Comparison of ENCODE assay signal across 8 mouse cellular contexts in the genomic region with DNA sequence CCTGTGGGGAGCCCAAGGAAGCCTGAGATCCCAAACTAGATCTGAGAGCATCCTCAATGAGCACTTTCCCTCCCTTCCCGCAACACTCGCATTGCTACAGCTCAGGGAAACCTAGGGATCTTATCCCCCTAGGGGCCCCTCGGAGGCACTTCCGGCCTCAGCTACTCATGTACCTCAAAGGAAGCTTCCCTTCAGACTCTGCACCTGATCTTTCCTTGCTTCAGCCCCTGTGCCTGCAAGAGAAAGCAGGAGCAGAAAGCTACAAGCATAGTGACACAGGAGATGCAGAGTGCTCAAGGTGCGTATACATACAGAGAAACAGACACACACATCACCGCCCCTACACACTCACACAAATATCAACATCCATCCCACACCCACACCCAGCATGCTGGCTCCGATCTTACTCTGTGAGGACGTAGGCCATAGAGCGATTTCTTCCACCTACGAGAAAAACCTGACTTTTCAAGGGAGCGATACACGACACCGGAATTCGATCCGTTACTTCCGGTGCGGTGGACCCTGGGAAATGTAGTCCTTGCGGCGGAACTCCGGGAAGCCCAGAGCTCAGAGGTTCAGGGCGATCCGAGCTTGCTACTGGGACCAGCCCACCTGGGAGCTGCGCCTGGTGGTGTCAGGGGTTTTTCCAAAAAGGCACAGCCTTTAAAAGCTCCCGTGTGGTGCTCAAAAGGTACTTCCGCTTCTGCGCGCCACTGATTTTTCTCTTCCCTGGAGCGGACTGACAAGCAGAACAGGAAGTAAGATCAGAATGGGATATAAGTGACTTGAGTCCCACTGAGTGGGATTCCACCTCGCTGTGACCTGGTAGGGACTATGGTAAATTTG. TPM values are rescaled to one million over a fixed set of nuclear protein-coding genes. Genes with fewer than 3 reads are reported as not detected.
A peak's percentile ranks its signal among the peaks of the same experiment; 100 is the strongest.
DNase-seq lines count a peak whose midpoint lies in the region; ATAC-seq and TF ChIP-seq lines count a peak whose summit lies in the region.

A gene (minus strand): TSS at position 489 of the 846 bp plus-strand sequence.

- peak within 1 kb of the TSS; percentile 94 for H3K9ac ChIP-seq in hindbrain, embryonic 13.5 days

- TF ChIP-seq CTCF in Patski (IDR thresholded peaks at IDR 0.05): no peak

- peak; percentile 20 for DNase-seq in Patski (ENCODE audit: low read depth, low spot score)
- DNase-seq in cerebellum, postnatal 14 days: peak; percentile 77 to 84
- peak; percentile 34 to 64 for DNase-seq in frontal cortex, postnatal 14 days (ENCODE audit: low spot score in 2 of 2)
- peak; percentile 53 to 64 for DNase-seq in layer of hippocampus, postnatal 25 days (ENCODE audit: extremely low spot score in 1 of 2, low spot score in 1 of 2)
- peak; percentile 72 for DNase-seq in lung, postnatal 25 days (ENCODE audit: low spot score)
- peak; percentile 83 for DNase-seq in retina, embryonic 14.5 days (ENCODE audit: low spot score)
- peak; percentile 86 for DNase-seq in thymus, postnatal 4 days

- peaks cover 22% of the 10 kb centered on the region for H3K4me1 ChIP-seq in hindbrain, embryonic 13.5 days (replicated peaks)

- peak within 1 kb of the TSS; percentile 95 for H3K4me2 ChIP-seq in hindbrain, embryonic 13.5 days

- ATAC-seq in Patski: peak; percentile 87
- peak; percentile 85 for ATAC-seq in hindbrain, embryonic 13.5 days (ENCODE audit: low FRiP score)

- peak within 1 kb of the TSS; percentile 73 for H3K27ac ChIP-seq in hindbrain, embryonic 13.5 days

- H3K36me3 ChIP-seq in hindbrain, embryonic 13.5 days: peaks cover 26% of the 10 kb centered on the region

- H3K27me3 ChIP-seq in Patski: no peaks in the 10 kb centered on the region
- no peaks in the 10 kb centered on the region for H3K27me3 ChIP-seq in hindbrain, embryonic 13.5 days

- under 1% methylated on average over 29 of the region's 29 CpGs for whole genome bisulfite sequencing in hindbrain, embryonic 13.5 days

- H3K4me3 ChIP-seq in hindbrain, embryonic 13.5 days: peak within 1 kb of the TSS; percentile 91

- CTCF ChIA-PET in Patski (lab: Charles Lee): no interaction called here

- in situ Hi-C loops in Patski (cut with MboI; ENCODE audit: low pct_unique_long_range_greater_than_20kb): loop anchor here (5.0 kb wide), 1 partner anchor 117 kb away; no protein-coding TSS in a partner anchor

- peaks cover 18% of the 10 kb centered on the region for H3K9me3 ChIP-seq in hindbrain, embryonic 13.5 days

- POLR2A ChIA-PET in Patski (lab: Charles Lee): interaction anchor here (0.9 kb wide), 1 partner anchor 66 kb away, joined by 4 read pairs; no protein-coding TSS in a partner anchor

RNA-seq across cellular contexts. Expression of the gene that starts here (rescaled TPM):
- 9.2 TPM for polyA plus RNA-seq in Patski (2021)
- polyA plus RNA-seq in hindbrain, embryonic 13.5 days (2015; fragmentation: Nextera tagmentation; extraction: Ambion mirVana): 29.8 and 33.5 TPM in 2 replicates
- 10 to 100 TPM; 20.1 to 20.4 TPM for total RNA-seq in layer of hippocampus, postnatal 25 days (2021)

Comparison
In these comparisons a context has a peak if more than half of its experiments do, and no peak if none do; other contexts are left out.
1. Peak in every context shown above with its lines: DNase-seq, ATAC-seq, H3K4me3 ChIP-seq and H3K27ac ChIP-seq.
2. DNase-seq: peak in every context shown above with its lines; median percentile 86 in thymus, postnatal 4 days; 83 in retina, embryonic 14.5 days; 80 in cerebellum, postnatal 14 days; 72 in lung, postnatal 25 days; 58 in layer of hippocampus, postnatal 25 days; 49 in frontal cortex, postnatal 14 days; 20 in Patski.